Mouse (Mus musculus) embryonic fibroblast, embryonic 13.5 days (primary cell): ENCODE measurements at regions not wholly inside any gene's neighbourhood (a gene's known extent, or its start where the extent isn't known, plus 50 kb on each side); places are given as distances from the start of the nearest gene placed in this dataset.

ENCODE experiments used
- CTCF ChIP-seq: IDR thresholded peaks from 2 replicates; pipeline ENCODE4 v1.5.1; 2011; ENCODE audit warnings: mild to moderate bottlenecking, control low read depth, low read length, moderate library complexity, borderline replicate concordance; ENCODE audit not compliant: insufficient read depth
- POLR2A ChIP-seq: IDR thresholded peaks from 2 replicates; pipeline ENCODE4 v1.6.1; 2011; ENCODE audit warnings: low read depth, mild to moderate bottlenecking, control low read depth, low read length, moderate library complexity

DNA sequence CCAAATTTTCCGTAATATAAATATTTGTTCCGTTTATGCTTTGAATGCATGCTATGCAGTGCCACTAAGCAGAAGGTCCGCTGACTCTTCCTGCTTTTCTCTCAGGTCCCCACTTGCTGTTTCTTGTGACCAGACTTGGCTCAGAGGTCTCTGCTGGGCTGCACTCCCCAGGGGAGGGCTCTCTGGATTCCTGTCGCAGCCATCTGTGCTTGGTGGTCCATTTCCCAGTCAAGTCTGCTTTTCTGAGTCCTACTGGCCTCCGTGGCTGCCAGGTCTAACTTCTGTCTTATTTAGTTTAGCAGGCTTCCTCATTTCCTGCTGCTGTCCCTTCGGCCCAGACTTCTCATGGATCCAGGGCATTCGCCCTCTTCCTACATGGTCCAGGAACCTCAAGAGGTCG lies 83.7 kb downstream of the Asb1 start:
- TF ChIP-seq POLR2A (no peak), CTCF (no peak)
